Mouse (Mus musculus): ENCODE measurements around the gene Cd6. TPM values are rescaled to one million over a fixed set of nuclear protein-coding genes. Genes with fewer than 3 reads are reported as not detected.

The Cd6 gene
- polyA plus RNA-seq, 1 experiment: not detected

DNA sequence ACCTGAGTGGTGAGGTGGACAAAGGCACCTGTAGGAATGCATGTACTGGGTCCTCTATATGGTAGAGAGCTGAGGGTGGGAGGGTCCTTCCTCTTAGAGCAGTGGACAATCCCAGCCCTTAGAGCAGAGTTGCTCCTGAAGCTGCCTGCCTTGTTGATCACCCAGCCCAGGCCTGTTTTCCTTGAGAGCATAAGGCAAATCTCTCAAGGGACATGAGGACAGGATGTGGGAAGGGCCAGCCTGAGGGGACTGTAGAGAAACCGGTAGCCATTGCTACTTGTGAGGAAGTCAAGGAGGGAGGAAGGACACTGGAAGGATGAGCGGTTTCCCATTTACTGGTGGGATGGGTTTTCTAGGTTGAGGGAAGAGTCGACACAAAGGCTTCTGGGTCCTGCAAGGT, 87.3 kb downstream of the Cd6 start:
- TF ChIP-seq GATA1 (IDR thresholded peaks at IDR 0.05; ENCODE audit: low read length): no peak

DNA sequence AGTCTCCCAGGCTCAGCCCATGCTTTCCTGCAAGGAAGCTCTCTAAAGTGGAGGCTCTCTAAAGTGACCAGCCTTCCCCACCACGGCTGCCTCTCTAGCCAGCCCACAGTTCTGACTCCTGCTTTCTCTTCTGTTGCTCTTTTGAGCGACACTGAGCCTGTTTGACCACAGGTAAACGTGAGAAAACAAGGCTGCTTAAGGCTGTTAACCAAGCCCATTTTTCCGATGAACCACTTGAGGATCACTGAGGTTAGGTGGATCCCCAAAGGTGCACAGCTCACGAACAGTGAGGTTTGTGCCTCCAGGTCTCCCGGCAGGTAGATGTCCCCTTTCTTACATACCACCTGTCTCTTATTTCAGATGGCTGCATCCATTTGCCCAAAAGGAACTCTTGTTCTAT, 87.7 kb downstream of the Cd6 start:
- no peak for TF ChIP-seq GATA1 (IDR thresholded peaks at IDR 0.05; ENCODE audit: low read length)

DNA sequence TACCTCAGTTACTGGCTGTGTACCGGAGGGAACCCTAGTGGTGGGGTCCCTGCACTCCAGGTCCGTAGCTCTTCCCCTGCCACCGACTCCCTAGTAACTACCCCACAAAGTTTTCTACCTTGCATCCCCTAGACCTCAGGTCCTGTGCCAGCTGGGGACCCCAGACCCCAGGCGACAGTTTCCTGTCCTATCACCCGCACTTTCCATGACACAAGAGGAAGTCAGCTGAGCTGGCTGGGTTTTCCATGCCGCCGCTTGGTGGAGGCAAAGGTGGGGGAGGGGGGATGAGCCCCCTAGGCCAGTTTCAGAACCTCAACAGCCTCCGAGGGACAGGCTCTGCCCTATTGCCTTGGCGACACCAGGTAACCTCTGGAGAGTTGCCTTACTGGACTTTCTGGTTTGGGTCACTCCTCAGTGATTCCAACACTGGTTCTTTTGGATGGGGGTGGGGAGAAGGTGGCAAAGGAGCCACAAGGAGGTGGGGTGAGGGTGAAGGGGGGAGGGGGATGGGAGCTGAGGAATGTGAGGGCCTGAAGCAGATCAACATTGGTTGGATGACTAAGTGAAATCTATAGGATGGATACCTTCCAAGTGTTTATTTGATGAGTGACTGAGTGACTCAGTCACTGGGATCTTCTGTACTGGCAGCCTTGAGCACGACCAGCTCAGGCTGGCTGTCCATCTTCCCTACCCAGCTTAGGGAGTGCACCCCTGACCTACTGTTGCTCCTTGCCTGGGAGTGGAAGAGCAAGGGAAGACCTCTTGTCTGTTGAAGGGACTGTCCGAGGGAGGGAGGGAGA, 89.0 kb downstream of the Cd6 start:
- no peak for TF ChIP-seq GATA1 (IDR thresholded peaks at IDR 0.05; ENCODE audit: low read length)

DNA sequence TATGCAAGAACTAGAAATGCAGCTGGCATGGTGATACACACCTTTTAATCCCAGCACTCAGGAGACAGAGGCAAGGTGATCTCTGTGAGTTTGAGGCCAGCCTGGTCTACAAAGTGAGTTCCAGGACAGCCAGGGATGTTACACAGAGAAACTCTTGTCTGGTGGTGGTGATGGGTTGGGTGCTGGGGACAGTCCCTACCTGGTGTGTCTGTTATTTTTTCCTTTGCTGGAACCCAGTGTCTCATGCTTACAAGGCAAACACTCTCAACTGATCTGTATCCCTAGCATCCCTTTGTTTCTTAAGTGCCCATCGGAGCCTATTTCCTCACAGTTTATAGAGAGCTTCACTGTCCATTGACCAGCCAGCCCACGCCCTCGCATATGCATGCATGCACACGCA, 89.9 kb downstream of the Cd6 start:
- TF ChIP-seq GATA1 (IDR thresholded peaks at IDR 0.05; ENCODE audit: low read length): no peak

Other genes with a start within 250 kb of the Cd6 start
- gene Ddb1, start 224.7 kb downstream of the Cd6 start, polyA plus RNA-seq (2012): 21.0 and 21.3 TPM in 2 replicates
- gene Tkfc, start 224.4 kb downstream of the Cd6 start, polyA plus RNA-seq (2012): 2.5 and 6.5 TPM in 2 replicates
- 0.18 and 0.25 TPM in 2 replicates for gene Vwce, start 195.8 kb downstream of the Cd6 start, polyA plus RNA-seq (2012)
- not detected in 2 replicates for gene Pga5, start 152.0 kb downstream of the Cd6 start, polyA plus RNA-seq (2012)
- 37.6 and 43.0 TPM in 2 replicates for gene Vps37c, start 141.3 kb downstream of the Cd6 start, polyA plus RNA-seq (2012)
- gene Cd5, start 91.1 kb downstream of the Cd6 start, polyA plus RNA-seq (2012): not detected in 2 replicates
- gene Slc15a3, start 9.7 kb upstream of the Cd6 start, polyA plus RNA-seq (2012): not detected in 2 replicates
- gene Tmem132a, start 39.9 kb upstream of the Cd6 start, polyA plus RNA-seq (2012): 0.01 TPM in 1 of 2 replicates, not detected in the other
- 23.2 and 23.8 TPM in 2 replicates for gene Tmem109, start 51.9 kb upstream of the Cd6 start, polyA plus RNA-seq (2012)
- gene Prpf19, start 65.2 kb upstream of the Cd6 start, polyA plus RNA-seq (2012): 97.6 and 136 TPM in 2 replicates
- not detected in 2 replicates for gene Zp1, start 90.6 kb upstream of the Cd6 start, polyA plus RNA-seq (2012)
- gene Ptgdr2, start 107.1 kb upstream of the Cd6 start, polyA plus RNA-seq (2012): not detected in 2 replicates
- 66.2 and 72.8 TPM in 2 replicates for gene Ccdc86, start 119.2 kb upstream of the Cd6 start, polyA plus RNA-seq (2012)
- not detected in 2 replicates for gene Ms4a10, start 144.6 kb upstream of the Cd6 start, polyA plus RNA-seq (2012)
- not detected in 2 replicates for gene Ms4a15, start 163.2 kb upstream of the Cd6 start, polyA plus RNA-seq (2012)
- not detected in 2 replicates for gene Ms4a18, start 188.0 kb upstream of the Cd6 start, polyA plus RNA-seq (2012)

All from G1E-ER4 (cell line).